Mouse (Mus musculus) splenic B cell, adult 2 months (primary cell): ENCODE data around the gene Csrnp3.

ENCODE experiments used
- DNase-seq: peaks from one replicate; pipeline ENCODE4 v3.0.0-alpha.2; 2011; ENCODE audit warnings: low read depth, low spot score
- H3K27me3 ChIP-seq: 2 replicates; pipeline ENCODE4 v1.6.1; 2012; ENCODE audit warnings: mild to moderate bottlenecking, low read length, moderate library complexity, mixed read lengths; ENCODE audit not compliant: control insufficient read depth, poor library complexity, insufficient read depth, severe bottlenecking
- H3K36me3 ChIP-seq: 2 replicates; pipeline ENCODE4 v1.6.1; 2012; ENCODE audit warnings: mild to moderate bottlenecking, low read length, moderate library complexity, mixed read lengths; ENCODE audit not compliant: control insufficient read depth, poor library complexity, insufficient read depth, severe bottlenecking

Csrnp3 gene

DNA sequence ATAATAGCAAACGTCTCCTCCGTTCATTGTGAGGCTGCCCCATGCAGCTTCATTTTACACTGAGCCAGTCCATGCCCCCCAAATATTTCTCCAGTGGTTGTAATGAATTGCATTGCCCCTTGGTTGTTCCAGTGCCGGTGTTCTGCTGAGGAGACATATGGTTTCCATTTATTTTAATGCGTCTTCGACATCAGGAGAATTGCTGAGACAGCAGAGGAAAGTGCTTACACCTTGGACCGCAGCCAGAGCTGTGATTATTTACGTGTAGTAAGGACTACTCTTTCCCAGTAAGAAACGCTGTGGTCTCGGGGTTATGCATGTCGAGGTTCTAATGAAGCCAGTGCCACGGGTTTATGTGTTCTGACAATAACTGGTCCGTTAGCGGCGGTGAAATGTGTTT is 147.8 kb downstream of the Csrnp3 start:
- DNase-seq: no peak
- H3K27me3 ChIP-seq: no peaks in the 10 kb centered on the region
- no peaks in the 10 kb centered on the region for H3K36me3 ChIP-seq

DNA sequence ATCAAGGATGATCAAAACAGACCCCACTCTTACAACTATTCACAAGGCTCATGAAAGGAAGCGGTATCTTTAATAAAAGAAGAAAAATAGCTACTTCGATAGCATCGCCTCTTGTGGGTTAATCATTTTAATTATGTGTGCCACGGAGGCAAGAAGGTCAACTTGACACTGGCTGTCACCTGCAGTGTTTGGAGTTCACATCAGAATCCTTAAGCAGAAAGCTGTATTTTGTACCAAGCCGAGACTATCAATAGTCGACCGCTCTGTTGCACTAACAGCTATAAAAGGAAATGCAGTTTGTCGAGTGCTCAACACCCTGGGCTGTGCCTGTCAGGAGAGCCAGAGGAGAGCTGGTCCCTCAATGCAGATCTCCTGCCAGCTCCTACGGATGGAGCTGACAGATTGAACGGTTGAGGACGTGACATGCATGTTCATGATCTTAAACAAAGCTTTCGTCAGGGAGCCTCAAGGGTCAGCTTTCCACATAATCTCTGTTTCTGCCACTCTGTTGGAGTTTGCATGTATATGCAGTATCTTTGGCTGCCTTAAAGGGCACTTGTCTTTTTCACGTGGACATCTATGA is 149.4 kb downstream of the Csrnp3 start:
- no peak for DNase-seq
- H3K36me3 ChIP-seq: no peaks in the 10 kb centered on the region
- no peaks in the 10 kb centered on the region for H3K27me3 ChIP-seq

DNA sequence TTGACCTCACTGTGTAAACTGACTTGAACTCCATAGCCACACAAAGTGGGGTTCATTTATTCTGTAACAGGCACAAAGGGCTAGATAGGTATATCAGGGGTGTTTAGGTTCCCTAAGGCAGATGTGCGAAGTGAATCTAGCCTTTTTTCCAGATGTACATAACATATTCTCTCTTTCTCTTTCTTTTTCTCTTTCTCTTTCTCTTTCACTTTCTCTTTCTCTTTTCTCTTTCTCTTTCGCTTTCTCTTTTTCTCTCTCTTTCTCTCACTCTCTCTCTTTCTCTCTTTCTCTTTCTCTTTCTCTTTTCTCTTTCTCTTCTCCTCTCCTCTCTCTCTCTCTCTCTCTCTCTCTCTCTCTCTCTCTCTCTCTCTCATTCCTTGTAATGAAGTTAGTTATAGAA is 153.2 kb downstream of the Csrnp3 start:
- no peaks in the 10 kb centered on the region for H3K36me3 ChIP-seq
- H3K27me3 ChIP-seq: no peaks in the 10 kb centered on the region
- no peak for DNase-seq

DNA sequence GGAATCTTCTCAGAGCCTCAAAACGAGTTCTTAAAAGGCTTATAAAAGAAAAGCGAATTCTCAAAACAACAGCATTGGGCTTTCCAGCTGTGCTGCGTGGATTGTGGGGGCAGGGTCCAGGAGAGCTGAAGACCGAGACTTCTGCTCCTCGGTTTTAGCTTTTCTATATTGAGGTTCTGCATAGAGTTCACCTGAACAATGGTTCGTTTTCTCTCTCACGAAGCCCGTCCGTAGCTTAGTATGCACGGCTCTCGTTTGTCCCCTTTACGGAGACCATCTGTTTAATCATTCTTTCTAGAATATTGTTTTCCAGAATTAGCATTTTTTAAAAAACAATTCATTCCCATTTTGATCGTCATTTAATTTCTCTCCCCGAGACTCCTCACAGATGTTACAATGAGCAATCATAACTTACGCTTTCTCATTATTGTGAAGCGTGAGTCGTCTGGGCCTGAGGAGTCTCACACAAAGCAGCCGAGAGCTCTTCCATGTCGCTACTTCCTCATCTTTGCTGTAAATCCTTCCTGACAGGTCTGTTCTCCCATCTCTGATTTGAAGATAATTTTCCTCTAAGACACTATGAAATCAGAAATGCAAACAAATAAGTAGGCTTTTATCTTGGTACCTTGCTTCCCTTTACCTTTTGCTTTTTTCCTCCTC is 163.6 kb downstream of the Csrnp3 start:
- Histone ChIP-seq H3K36me3 (no peaks in the 10 kb centered on the region), H3K27me3 (no peaks in the 10 kb centered on the region)
- DNase-seq: no peak

GRCm38 (mm10) chr2:66009677-66010076 is 164.1 kb downstream of the Csrnp3 start:
- Histone ChIP-seq H3K36me3 (no peaks in the 10 kb centered on the region), H3K27me3 (no peaks in the 10 kb centered on the region)
- no peak for DNase-seq

- Histone ChIP-seq H3K27me3 (no peaks in the 10 kb centered on the region), H3K36me3 (no peaks in the 10 kb centered on the region)
- no peak for DNase-seq
Observed at GRCm38 (mm10) chr2:66018711-66019110, 173.1 kb downstream of the Csrnp3 start.

- Histone ChIP-seq H3K27me3 (no peaks in the 10 kb centered on the region), H3K36me3 (no peaks in the 10 kb centered on the region)
- DNase-seq: no peak
Observed at GRCm38 (mm10) chr2:66019235-66019634, 173.7 kb downstream of the Csrnp3 start.

DNA sequence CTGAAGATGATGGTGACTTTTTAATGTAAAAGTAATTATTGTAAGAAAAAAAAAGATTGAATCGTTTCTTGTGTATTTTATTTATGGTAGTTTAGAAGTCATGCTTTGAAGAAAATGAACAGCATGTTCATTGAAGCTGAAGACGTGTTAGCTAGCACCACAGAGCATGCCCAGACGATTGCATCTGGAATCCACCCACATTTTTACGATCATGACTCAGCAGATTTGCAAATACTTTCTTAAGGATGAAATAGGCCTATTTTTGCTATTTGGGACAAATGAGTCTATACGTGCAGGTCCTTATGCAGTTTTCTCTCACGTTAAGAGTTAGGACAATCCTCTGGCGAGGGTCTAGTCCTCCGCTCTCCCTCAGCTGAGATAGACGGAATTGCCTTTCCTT is 177.9 kb downstream of the Csrnp3 start:
- no peak for DNase-seq
- H3K27me3 ChIP-seq: no peaks in the 10 kb centered on the region
- no peaks in the 10 kb centered on the region for H3K36me3 ChIP-seq

DNA sequence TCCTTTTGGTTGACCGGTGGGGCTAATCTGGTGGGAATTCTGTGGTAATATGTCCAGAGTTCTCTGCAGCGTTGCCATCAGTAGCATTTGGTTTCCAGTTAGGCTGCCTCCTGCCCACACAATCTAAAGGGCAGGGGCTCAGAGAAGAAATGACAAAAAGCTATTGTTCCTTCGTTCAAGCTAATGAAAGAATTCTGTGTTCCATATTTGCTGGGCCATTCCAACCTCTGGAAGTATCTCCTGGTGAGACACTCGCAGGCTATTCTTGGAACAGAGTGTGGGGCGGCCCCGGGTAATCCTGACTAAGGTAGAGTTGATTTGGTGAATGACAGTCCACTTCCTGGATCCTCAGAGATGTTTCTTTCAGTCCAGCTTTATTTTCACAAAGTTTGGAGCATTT is 179.3 kb downstream of the Csrnp3 start:
- Histone ChIP-seq H3K27me3 (no peaks in the 10 kb centered on the region), H3K36me3 (no peaks in the 10 kb centered on the region)
- no peak for DNase-seq

DNA sequence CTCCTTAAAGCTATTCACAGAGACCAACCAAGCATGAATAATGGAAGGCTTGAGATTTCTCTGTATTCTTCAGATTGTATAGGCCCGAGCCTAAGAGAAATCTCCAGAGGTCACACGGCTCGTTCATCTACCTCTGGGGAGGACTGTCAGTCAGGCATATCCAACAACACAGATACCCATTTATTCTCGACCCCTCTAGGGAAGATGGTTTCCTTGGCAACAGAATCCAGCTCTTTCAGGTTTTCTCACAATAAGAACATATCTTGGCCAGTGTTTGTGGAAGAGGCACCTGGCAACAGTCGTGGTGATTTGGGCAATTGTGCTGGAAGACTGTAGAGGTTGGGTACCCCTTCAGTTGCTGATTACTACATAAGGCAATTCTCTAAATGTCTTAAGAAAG is 183.2 kb downstream of the Csrnp3 start:
- DNase-seq: no peak
- no peaks in the 10 kb centered on the region for H3K27me3 ChIP-seq

DNA sequence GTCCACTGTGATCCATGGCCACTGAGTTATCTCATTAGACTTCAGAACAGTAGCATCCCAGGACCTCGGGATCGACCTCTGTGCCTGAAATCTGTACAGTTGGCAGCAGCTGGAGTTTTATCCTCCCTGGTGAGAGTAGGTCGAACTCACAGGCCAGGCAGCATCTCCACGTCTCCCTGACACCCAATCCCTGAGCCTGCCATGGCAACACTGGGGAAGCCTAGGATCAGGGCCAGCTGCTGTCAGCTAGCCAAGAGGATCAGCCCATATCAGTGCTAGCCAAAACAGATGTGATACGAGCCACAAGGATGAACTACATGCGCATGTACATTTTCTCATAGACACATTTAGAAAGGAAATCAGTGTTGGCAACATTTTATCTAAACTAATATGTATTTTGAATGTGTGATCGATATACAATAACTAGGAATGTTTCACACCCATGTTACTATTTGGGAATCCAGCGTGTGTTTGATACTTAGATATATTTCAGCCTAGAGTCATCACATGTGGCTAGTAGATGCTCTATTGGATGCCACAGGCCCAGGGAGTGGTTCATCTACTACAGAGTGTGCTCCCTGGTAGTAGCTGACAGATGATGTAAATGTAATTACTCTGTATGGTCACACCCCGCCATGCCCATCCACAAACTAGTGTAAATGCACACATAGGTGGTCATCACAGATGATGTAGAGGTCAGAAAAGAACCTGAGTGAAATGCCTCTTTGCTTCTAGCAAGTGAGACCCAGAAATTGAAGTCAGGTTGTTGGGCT is 189.5 kb downstream of the Csrnp3 start:
- Histone ChIP-seq H3K36me3 (no peaks in the 10 kb centered on the region), H3K27me3 (no peaks in the 10 kb centered on the region)
- DNase-seq: no peak

More for the DNA sequence above, 183.2 kb downstream of the Csrnp3 start:
- H3K36me3 ChIP-seq: no peaks in the 10 kb centered on the region

DNA sequence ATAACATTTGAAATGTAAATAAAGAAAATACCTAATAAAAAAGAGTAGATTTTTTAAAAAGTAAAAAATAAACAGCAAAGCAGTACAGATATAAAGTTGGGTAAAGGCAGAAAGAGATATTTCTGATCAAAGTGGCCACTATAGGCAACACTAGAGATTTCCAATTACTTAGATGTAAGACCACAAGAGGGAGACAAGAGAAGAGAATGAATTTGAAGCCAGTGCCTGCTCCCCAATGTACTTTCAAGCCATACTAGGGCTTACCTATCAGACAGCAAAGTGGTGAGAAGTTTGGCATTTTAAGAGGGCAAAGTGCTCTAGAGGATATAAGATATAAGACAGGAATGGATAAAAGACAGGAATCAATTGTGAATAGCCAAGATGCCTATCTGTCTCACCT is 195.0 kb downstream of the Csrnp3 start:
- no peaks in the 10 kb centered on the region for H3K36me3 ChIP-seq
- DNase-seq: no peak

GRCm38 (mm10) chr2:66041203-66041916 is 195.8 kb downstream of the Csrnp3 start:
- Histone ChIP-seq H3K36me3 (no peaks in the 10 kb centered on the region), H3K27me3 (no peaks in the 10 kb centered on the region)
- no peak for DNase-seq

More for the DNA sequence above, 195.0 kb downstream of the Csrnp3 start:
- no peaks in the 10 kb centered on the region for H3K27me3 ChIP-seq

DNA sequence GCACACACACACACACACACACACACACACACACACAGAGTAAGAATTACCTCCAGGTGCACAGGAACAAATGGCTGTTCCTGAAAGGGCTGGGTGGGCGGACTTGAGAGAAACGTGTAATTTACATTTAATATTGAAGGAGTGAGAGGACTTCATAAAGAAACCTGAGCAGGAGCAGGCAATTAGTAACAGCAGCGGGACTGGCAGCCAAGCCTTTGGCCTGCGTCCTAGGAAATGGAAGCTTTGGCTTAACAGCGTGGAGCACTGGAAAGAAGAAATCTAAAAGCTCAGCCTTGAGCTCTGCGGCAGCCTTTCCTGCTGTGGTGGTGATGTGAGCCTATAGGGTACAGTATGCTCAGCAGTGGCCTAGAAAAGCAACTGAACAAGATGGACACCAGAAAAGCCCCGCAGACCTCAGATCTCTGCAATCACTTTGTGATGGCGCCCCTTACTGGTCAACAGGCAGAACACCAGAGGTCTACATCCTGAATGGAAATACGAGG is 196.4 kb downstream of the Csrnp3 start:
- DNase-seq: no peak
- Histone ChIP-seq H3K27me3 (no peaks in the 10 kb centered on the region), H3K36me3 (no peaks in the 10 kb centered on the region)
